Mouse (Mus musculus): ENCODE measurements around the gene Evx2.
A peak's percentile ranks its signal among the peaks of the same experiment; 100 is the strongest.

The Evx2 gene

DNA sequence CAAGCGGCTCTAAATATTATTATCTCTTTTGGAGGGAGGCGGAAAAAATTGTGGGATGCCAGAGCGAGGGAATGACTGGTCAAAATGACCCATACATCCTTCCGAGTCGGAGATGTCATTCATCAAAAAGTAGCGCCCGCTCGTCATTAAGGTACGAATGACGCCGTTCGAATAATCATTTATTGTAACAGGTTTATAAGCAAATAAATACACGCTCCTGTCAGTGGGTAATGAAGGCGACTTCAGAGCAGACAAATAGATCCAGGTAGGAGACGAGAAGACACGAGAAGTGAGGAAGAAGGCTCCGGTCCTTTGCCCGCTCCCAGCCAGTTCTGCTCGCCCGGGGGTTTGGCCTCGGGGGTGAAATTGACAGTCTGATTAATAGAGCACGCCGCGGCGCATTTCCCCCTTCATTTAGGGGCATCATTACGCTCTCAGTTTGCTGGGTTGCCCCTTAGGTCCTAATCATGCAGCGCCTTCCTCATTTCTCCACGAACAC is at the start of gene Evx2:
Gene Evx2 (minus strand): TSS at position 51 of the 499 bp plus-strand sequence.
- DNase-seq (ENCODE audit: low spot score), result peak; percentile 3

- no peak for DNase-seq (ENCODE audit: low spot score)
Observed at GRCm38 (mm10) chr2:74708676-74709075, 49.3 kb upstream of the Evx2 start.

GRCm38 (mm10) chr2:74707599-74707998 is 48.2 kb upstream of the Evx2 start:
- no peak for DNase-seq (ENCODE audit: low spot score)

- no peak for DNase-seq (ENCODE audit: low spot score)
Observed at GRCm38 (mm10) chr2:74706393-74706960, 47.1 kb upstream of the Evx2 start.

- DNase-seq (ENCODE audit: low spot score), result peak; percentile 51
Observed at GRCm38 (mm10) chr2:74705467-74706089, 46.2 kb upstream of the Evx2 start.

- DNase-seq (ENCODE audit: low spot score), result no peak
Observed at GRCm38 (mm10) chr2:74704999-74705466, 45.7 kb upstream of the Evx2 start.

GRCm38 (mm10) chr2:74704393-74704998 is 45.1 kb upstream of the Evx2 start, which contains the start of gene Hoxd8:
TSS of gene Hoxd8 (plus strand) at chr2:74704615.
- peak; percentile 78 for DNase-seq (ENCODE audit: low spot score)

DNA sequence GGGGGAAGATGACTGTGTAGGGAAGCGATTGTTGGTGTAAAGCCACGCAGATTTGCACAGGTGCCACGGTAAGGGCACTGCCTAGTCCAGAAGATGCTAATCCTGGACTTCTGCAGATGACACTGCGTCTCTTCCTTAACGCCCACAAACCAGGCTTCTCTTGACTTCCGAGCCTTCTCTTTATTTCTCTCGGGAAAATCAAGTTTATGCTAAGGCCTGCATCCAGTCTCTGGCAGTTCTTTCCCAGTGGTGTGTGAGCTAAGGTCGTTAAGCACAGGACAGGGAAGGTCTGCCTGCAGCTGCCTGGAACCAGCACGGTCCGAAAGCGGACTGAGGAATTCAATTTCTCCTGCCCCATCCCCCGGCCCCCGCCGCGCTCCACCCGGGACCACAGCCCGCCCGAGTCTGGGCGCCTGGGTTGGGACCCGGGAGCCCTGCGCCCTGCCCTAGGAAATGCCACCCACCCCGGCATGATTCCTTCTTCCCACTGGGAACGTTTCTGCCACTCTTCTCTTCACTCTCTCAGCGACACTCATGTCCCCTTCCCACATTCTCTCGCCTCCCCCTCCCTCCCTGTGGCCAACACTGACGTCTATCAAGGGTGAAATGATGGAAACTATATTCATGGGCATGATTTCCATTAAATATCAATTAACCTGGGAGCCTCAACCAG is 44.5 kb upstream of the Evx2 start:
- no peak for DNase-seq (ENCODE audit: low spot score)

DNA sequence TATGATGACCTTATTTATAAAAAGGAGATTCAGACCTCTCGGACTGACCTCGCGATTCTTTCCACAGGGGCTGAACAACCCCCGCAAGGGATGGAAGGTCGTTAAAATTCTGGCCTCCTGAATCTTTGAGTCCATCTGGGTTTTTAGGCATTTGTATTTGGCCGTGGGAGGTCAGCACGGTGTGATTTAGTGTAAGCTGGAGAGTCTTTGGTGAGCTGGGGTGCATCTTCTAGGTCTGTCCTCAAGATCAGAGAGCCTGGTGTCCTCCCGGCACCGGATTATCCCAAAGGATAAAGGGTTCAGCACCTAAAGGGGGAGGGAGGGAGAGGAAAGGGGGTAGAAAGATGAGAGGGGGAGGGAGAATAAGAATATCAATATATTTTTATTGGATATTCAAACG is 44.0 kb upstream of the Evx2 start:
- DNase-seq (ENCODE audit: low spot score), result no peak

DNA sequence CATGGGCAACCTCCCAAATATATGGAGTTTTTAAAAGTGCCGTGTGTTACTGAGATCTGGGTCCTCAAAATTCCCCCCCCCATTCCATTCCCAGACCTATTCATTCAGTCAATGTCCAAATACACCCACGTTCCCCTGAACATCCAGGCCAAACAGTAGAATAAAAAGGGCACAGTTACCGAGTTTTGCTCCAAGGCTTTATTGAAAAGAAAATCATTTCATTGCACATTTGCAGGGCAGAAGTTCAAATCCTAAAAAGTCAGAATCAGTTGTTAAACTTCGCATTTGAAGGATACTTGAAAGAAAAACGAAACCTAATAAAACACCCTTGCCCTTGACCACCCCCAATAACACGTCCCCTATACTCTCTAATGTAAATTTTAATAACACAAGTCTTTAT is 43.5 kb upstream of the Evx2 start:
- DNase-seq (ENCODE audit: low spot score), result no peak

DNA sequence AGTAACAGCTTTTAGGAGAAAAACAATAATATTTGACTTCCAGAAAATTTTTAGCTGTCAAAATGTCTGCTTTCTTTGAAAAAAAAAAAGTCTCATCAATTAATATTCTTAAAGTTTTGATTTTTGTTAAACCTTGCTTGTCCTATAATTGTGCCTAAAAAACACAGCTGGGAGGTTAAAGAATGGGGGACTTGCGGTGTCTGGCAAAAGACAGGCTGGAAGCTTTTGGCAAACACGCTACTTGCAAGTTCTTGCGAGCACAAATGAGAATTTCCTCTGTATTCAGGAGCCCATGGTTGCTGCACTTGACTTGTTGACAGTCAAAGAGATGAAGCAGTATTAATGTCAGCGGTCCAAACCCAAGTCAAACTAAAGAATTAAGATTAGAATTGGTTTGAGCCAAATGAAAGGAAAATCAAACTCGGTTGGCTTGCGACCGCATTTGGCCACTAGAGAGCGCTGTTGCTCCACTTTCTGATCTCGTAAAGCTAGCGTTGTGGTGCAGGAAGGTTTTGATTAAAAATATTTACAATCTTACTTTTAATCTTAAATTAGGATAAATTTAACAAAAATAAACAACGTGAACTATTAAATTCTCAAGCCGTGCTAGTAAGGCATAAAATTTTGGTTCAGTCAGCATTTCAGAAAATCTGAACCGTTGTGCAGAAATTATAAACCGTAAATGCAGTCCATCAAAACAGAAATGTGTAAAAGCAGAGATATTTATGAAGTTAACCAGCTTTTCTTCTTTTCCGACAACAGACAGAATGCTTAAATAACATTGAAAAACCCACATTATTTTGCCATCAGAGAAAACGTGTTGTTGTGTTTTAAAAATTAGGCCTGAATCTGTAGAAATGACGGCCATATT is 42.8 kb upstream of the Evx2 start:
- no peak for DNase-seq (ENCODE audit: low spot score)

- no peak for DNase-seq (ENCODE audit: low spot score)
Observed at GRCm38 (mm10) chr2:74700546-74701112, 41.3 kb upstream of the Evx2 start.

DNA sequence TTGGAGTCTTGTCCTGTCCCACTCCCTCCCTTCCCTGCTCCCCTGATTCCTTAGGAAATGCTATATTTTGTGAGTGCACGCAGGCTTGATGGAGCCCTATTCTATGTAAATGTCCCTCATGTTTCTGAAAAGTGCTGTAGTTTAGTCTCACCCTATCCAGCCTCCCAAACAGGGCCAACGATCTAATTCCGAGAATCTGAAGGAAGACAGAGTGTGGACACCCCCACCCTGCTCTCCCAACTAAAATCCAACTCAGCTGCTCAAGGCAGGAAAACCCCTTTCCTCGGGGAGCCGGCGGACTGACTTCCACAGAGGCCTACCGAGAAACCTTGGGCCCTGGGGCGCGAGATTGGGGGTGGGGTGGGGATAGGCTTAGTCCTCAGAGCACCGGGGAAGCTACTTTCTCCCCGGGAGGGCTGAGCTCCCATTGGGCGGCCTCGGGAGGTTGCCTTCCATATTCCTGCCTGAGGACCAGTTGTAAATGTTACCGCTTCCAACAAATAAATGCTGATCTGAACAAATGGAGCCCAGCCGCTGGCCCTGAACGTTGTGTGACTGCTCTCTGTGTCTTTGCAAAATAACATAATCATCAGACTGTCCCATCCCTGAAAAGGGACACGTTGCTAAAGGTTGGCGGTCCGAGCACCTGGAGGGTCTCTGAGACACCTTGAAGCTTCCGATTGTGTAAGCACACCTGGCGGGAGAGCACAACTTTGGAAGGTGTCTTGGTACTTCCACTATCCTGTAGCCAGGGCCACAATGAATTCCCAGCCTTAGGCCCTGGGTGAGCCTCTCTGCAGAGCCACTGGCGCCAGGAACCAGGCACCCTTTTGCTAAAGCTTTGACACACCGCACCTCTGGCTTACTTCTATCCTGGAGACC is 40.5 kb upstream of the Evx2 start:
- no peak for DNase-seq (ENCODE audit: low spot score)

- DNase-seq (ENCODE audit: low spot score), result no peak
Observed at GRCm38 (mm10) chr2:74699053-74699430, 39.7 kb upstream of the Evx2 start.

GRCm38 (mm10) chr2:74698201-74699052 is 39.1 kb upstream of the Evx2 start:
- DNase-seq (ENCODE audit: low spot score), result no peak

GRCm38 (mm10) chr2:74697567-74698121 is 38.3 kb upstream of the Evx2 start, which contains the start of gene Hoxd9:
TSS of gene Hoxd9 (plus strand) at chr2:74697727.
- peak; percentile 58 for DNase-seq (ENCODE audit: low spot score)

- DNase-seq (ENCODE audit: low spot score), result no peak
Observed at GRCm38 (mm10) chr2:74696442-74697335, 37.3 kb upstream of the Evx2 start.

Measured in yolk sac, embryonic 10.5 days (tissue).